13 mouse cellular contexts compared by ENCODE assay signal in the genomic region with DNA sequence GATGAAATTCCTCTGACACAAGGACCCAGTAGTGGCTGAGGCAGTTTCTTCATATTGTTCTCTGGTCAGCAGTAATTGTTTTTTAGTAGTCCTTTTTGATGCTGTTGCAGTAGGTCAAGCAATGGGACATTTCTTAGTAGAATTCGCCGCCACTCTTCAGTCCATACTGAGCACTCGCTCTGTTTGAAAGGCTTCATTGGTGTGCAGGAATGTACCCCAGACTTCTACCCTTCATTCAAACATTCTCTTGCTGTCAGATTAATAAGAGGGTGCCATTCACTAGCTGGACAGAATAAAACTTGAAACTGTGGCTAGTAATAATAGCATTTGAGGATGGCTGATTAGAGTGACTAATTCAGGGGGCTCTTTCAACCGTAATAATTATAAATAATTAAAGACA.
"Had no signal": no experiment of that assay in that cellular context is flagged by ENCODE, and none has a peak within 500 bp of the region (broad histone marks: within the 10 kb centered on the region; RNA-seq: fewer than 3 reads in every experiment).

No protein-coding gene starts in this region.

- H3K4me3 ChIP-seq: left cerebral cortex, adult 2 months; limb, embryonic 15.5 days; liver, embryonic 12.5 days; lung, embryonic 15.5 days; megakaryocyte, embryonic 14.5 days; midbrain, embryonic 13.5 days; neural tube, embryonic 12.5 days had no signal

- H3K27ac ChIP-seq: left cerebral cortex, adult 2 months; limb, embryonic 15.5 days; liver, embryonic 12.5 days; lung, embryonic 15.5 days; macrophage; midbrain, embryonic 13.5 days; neural tube, embryonic 12.5 days had no signal

- DNase-seq: kidney, adult 18-20 months; kidney, postnatal 14 days; lung, postnatal 14 days; right cerebral cortex, postnatal 14 days; thymus, postnatal 36 days had no signal

- ATAC-seq: liver, embryonic 12.5 days; midbrain, embryonic 13.5 days had no signal

- H3K9ac ChIP-seq: limb, embryonic 15.5 days; liver, embryonic 12.5 days; lung, embryonic 15.5 days; midbrain, embryonic 13.5 days; neural tube, embryonic 12.5 days had no signal

- H3K9me3 ChIP-seq: limb, embryonic 15.5 days; liver, embryonic 12.5 days; lung, embryonic 15.5 days; megakaryocyte, embryonic 14.5 days; midbrain, embryonic 13.5 days; neural tube, embryonic 12.5 days had no signal

- H3K27me3 ChIP-seq: limb, embryonic 15.5 days; liver, embryonic 12.5 days; lung, embryonic 15.5 days; megakaryocyte, embryonic 14.5 days; midbrain, embryonic 13.5 days; neural tube, embryonic 12.5 days had no signal

- H3K4me1 ChIP-seq: limb, embryonic 15.5 days; lung, embryonic 15.5 days; megakaryocyte, embryonic 14.5 days; neural tube, embryonic 12.5 days had no signal

- H3K4me2 ChIP-seq: limb, embryonic 15.5 days; liver, embryonic 12.5 days; lung, embryonic 15.5 days; midbrain, embryonic 13.5 days; neural tube, embryonic 12.5 days had no signal
